Mouse (Mus musculus) kidney, embryonic 15.5 days (tissue): ENCODE results near the gene Ccdc110. TPM values are rescaled to one million over a fixed set of nuclear protein-coding genes. Genes with fewer than 3 reads are reported as not detected.

ENCODE experiments used
- ATAC-seq: fragments of 200-750 bp; cut with Nextera tagmentation; replicated peaks from 2 replicates; pipeline ENCODE4 v1.8.0; 2017; ENCODE audit warnings: moderate TSS enrichment; ENCODE audit not compliant: low FRiP score
- H3K27ac ChIP-seq: fragments of 300-500 bp; sonication (generic); 2 replicates; pipeline ENCODE4 v1.5.1; 2015; ENCODE audit warnings: mild to moderate bottlenecking, inconsistent platforms
- H3K27me3 ChIP-seq: fragments of 300-500 bp; sonication (generic); 2 replicates; pipeline ENCODE4 v1.6.1; 2015; ENCODE audit warnings: inconsistent platforms
- H3K36me3 ChIP-seq: fragments of 300-500 bp; sonication (generic); 2 replicates; pipeline ENCODE4 v1.6.1; 2015; ENCODE audit warnings: inconsistent platforms
- H3K4me1 ChIP-seq: fragments of 300-500 bp; sonication (generic); 2 replicates; pipeline ENCODE4 v1.6.1; 2015; ENCODE audit warnings: inconsistent platforms
- H3K4me2 ChIP-seq: fragments of 300-500 bp; sonication (generic); 2 replicates; pipeline ENCODE4 v1.6.1; 2015; ENCODE audit warnings: moderate library complexity, mild to moderate bottlenecking, inconsistent platforms
- H3K4me3 ChIP-seq: fragments of 300-500 bp; sonication (generic); replicated peaks from 2 replicates; pipeline ENCODE4 v1.5.1; 2015; ENCODE audit warnings: mild to moderate bottlenecking, inconsistent platforms
- H3K9ac ChIP-seq: fragments of 300-500 bp; sonication (generic); 2 replicates; pipeline ENCODE4 v1.6.1; 2015; ENCODE audit warnings: mild to moderate bottlenecking, inconsistent platforms
- H3K9me3 ChIP-seq: fragments of 300-500 bp; sonication (generic); replicated peaks from 2 replicates; pipeline ENCODE4 v1.6.1; 2016; ENCODE audit warnings: inconsistent platforms
- WGBS: fragments of 180-500 bp; shearing (Covaris S2); methylation state at CpG from one replicate; pipeline ENCODE4 v1.1.7; 2015; ENCODE audit warnings: mixed read lengths; 5-methylcytosine and 5-hydroxymethylcytosine counted together
- polyA plus RNA-seq: library from polyadenylated mRNA; unstranded; fragments of >200 nt; fragmentation: Nextera tagmentation; extraction: Ambion mirVana; gene quantifications from 2 replicates; pipeline ENCODE4 v1.2.1, GENCODE M21; 2015

Ccdc110 gene
- polyA plus RNA-seq: not detected in 2 replicates

- Histone ChIP-seq H3K36me3 (no peaks in the 10 kb centered on the region), H3K4me3 (peak within 1 kb of the TSS; percentile 31), H3K4me2 (peak within 1 kb of the TSS; percentile 55), H3K27me3 (no peaks in the 10 kb centered on the region), H3K4me1 (peaks cover 4% of the 10 kb centered on the region; the same call in 1 of the 2 replicates), H3K9me3 (peaks cover 3% of the 10 kb centered on the region; the same call in 1 of the 2 replicates), H3K27ac (no peak within 1 kb of the TSS), H3K9ac (no peak within 1 kb of the TSS)
- 3% methylated on average over 23 of the region's 23 CpGs for WGBS
- ATAC-seq: peak; percentile 88
Observed at GRCm38 (mm10) chr8:45934582-45935014, at the start of gene Ccdc110. Gene Ccdc110, plus strand, starts transcription at chr8:45934619.

GRCm38 (mm10) chr8:45885202-45885685 lies 49.2 kb upstream of the Ccdc110 start, which contains the start of gene Pdlim3:
Gene Pdlim3, plus strand, starts transcription at chr8:45885461.
- Histone ChIP-seq H3K27me3 (peaks cover 6% of the 10 kb centered on the region; the same call in 1 of the 2 replicates), H3K27ac (0 out of 2 replicates have a peak within 1 kb of the TSS, but pooled peaks have one; percentile 18), H3K4me3 (peak within 1 kb of the TSS; percentile 36), H3K4me1 (peaks cover 14% of the 10 kb centered on the region), H3K9ac (no peak within 1 kb of the TSS), H3K9me3 (no peaks in the 10 kb centered on the region), H3K36me3 (no peaks in the 10 kb centered on the region), H3K4me2 (peak within 1 kb of the TSS; percentile 63)
- peak; percentile 96 for ATAC-seq
- 1% methylated on average over 22 of the region's 22 CpGs for WGBS

- 35% methylated on average over 2 of the region's 2 CpGs for WGBS
- peak overlapping the region; percentile 36 for H3K4me3 ChIP-seq
- H3K27me3 ChIP-seq: peaks cover 6% of the 10 kb centered on the region; the same call in 1 of the 2 replicates
- peaks cover 14% of the 10 kb centered on the region for H3K4me1 ChIP-seq
- H3K9me3 ChIP-seq: no peaks in the 10 kb centered on the region
- H3K36me3 ChIP-seq: no peaks in the 10 kb centered on the region
- no peak for ATAC-seq
- H3K9ac ChIP-seq: no peak overlapping the region
- H3K27ac ChIP-seq: 0 out of 2 replicates have a peak overlapping the region, but pooled peaks have one; percentile 18
- H3K4me2 ChIP-seq: peak overlapping the region; percentile 63
Observed at GRCm38 (mm10) chr8:45885775-45886174, 48.6 kb upstream of the Ccdc110 start.

- H3K9ac ChIP-seq: no peak overlapping the region
- H3K9me3 ChIP-seq: no peaks in the 10 kb centered on the region
- no peak overlapping the region for H3K27ac ChIP-seq
- no peak overlapping the region for H3K4me3 ChIP-seq
- no peak for ATAC-seq
- H3K36me3 ChIP-seq: no peaks in the 10 kb centered on the region
- H3K4me1 ChIP-seq: peaks cover 9% of the 10 kb centered on the region; the same call in 1 of the 2 replicates
- H3K27me3 ChIP-seq: 0 out of 2 replicates have a peak, but pooled peaks cover 2% of the 10 kb centered on the region
- no peak overlapping the region for H3K4me2 ChIP-seq
- WGBS: 95% methylated on average over 7 of the region's 7 CpGs
Observed at GRCm38 (mm10) chr8:45889737-45890136, 44.7 kb upstream of the Ccdc110 start.

- 77% methylated on average over 3 of the region's 3 CpGs for WGBS
Observed at GRCm38 (mm10) chr8:45896590-45896989, 37.8 kb upstream of the Ccdc110 start.

GRCm38 (mm10) chr8:45899783-45900182 lies 34.6 kb upstream of the Ccdc110 start:
- Histone ChIP-seq H3K36me3 (no peaks in the 10 kb centered on the region), H3K27me3 (no peaks in the 10 kb centered on the region), H3K4me2 (no peak overlapping the region), H3K9ac (no peak overlapping the region), H3K4me1 (no peaks in the 10 kb centered on the region), H3K27ac (no peak overlapping the region), H3K9me3 (no peaks in the 10 kb centered on the region), H3K4me3 (no peak overlapping the region)
- WGBS: 89% methylated on average over 3 of the region's 3 CpGs
- no peak for ATAC-seq

More at GRCm38 (mm10) chr8:45896590-45896989, 37.8 kb upstream of the Ccdc110 start:
- ATAC-seq: no peak
- Histone ChIP-seq H3K4me1 (no peaks in the 10 kb centered on the region), H3K27ac (no peak overlapping the region), H3K27me3 (no peaks in the 10 kb centered on the region), H3K4me2 (no peak overlapping the region), H3K9me3 (no peaks in the 10 kb centered on the region), H3K36me3 (no peaks in the 10 kb centered on the region), H3K9ac (no peak overlapping the region), H3K4me3 (no peak overlapping the region)

GRCm38 (mm10) chr8:45901626-45902025 lies 32.8 kb upstream of the Ccdc110 start:
- ATAC-seq: no peak
- H3K4me2 ChIP-seq: no peak overlapping the region
- H3K9ac ChIP-seq: no peak overlapping the region
- no peaks in the 10 kb centered on the region for H3K36me3 ChIP-seq
- no peaks in the 10 kb centered on the region for H3K27me3 ChIP-seq
- H3K4me3 ChIP-seq: no peak overlapping the region
- no peak overlapping the region for H3K27ac ChIP-seq
- H3K4me1 ChIP-seq: no peaks in the 10 kb centered on the region
- no peaks in the 10 kb centered on the region for H3K9me3 ChIP-seq
- WGBS: 80% methylated on average over 8 of the region's 8 CpGs

GRCm38 (mm10) chr8:45903659-45904058 lies 30.8 kb upstream of the Ccdc110 start:
- H3K27me3 ChIP-seq: no peaks in the 10 kb centered on the region
- no peak overlapping the region for H3K4me2 ChIP-seq
- 44% methylated on average over 3 of the region's 3 CpGs for WGBS
- no peaks in the 10 kb centered on the region for H3K4me1 ChIP-seq
- H3K36me3 ChIP-seq: no peaks in the 10 kb centered on the region
- H3K27ac ChIP-seq: no peak overlapping the region
- no peaks in the 10 kb centered on the region for H3K9me3 ChIP-seq
- no peak overlapping the region for H3K4me3 ChIP-seq
- no peak overlapping the region for H3K9ac ChIP-seq
- ATAC-seq: no peak

GRCm38 (mm10) chr8:45905591-45906250 lies 28.7 kb upstream of the Ccdc110 start:
- H3K9me3 ChIP-seq: no peaks in the 10 kb centered on the region
- no peak overlapping the region for H3K4me2 ChIP-seq
- no peak overlapping the region for H3K4me3 ChIP-seq
- H3K27ac ChIP-seq: no peak overlapping the region
- H3K4me1 ChIP-seq: 0 out of 2 replicates have a peak, but pooled peaks cover 3% of the 10 kb centered on the region
- WGBS: 79% methylated on average over 7 of the region's 7 CpGs
- H3K9ac ChIP-seq: no peak overlapping the region
- H3K36me3 ChIP-seq: no peaks in the 10 kb centered on the region
- H3K27me3 ChIP-seq: no peaks in the 10 kb centered on the region
- no peak for ATAC-seq

- H3K4me2 ChIP-seq: no peak overlapping the region
- H3K9ac ChIP-seq: no peak overlapping the region
- H3K9me3 ChIP-seq: no peaks in the 10 kb centered on the region
- no peaks in the 10 kb centered on the region for H3K27me3 ChIP-seq
- no peak overlapping the region for H3K4me3 ChIP-seq
- no peak overlapping the region for H3K27ac ChIP-seq
- 0 out of 2 replicates have a peak, but pooled peaks cover 3% of the 10 kb centered on the region for H3K4me1 ChIP-seq
- ATAC-seq: no peak
- H3K36me3 ChIP-seq: no peaks in the 10 kb centered on the region
- WGBS: 89% methylated on average over 4 of the region's 4 CpGs
Observed at GRCm38 (mm10) chr8:45906251-45906619, 28.2 kb upstream of the Ccdc110 start.

- peak; percentile 55 for ATAC-seq
- no peak overlapping the region for H3K4me3 ChIP-seq
- H3K27me3 ChIP-seq: no peaks in the 10 kb centered on the region
- H3K9me3 ChIP-seq: no peaks in the 10 kb centered on the region
- H3K9ac ChIP-seq: no peak overlapping the region
- H3K4me1 ChIP-seq: 0 out of 2 replicates have a peak, but pooled peaks cover 13% of the 10 kb centered on the region
- H3K27ac ChIP-seq: peak overlapping the region; percentile 54; the same call in 1 of the 2 replicates
- 45% methylated on average over 11 of the region's 11 CpGs for WGBS
- peak overlapping the region; percentile 31 for H3K4me2 ChIP-seq
- H3K36me3 ChIP-seq: no peaks in the 10 kb centered on the region
Observed at GRCm38 (mm10) chr8:45913707-45914106, 20.7 kb upstream of the Ccdc110 start.

- Histone ChIP-seq H3K4me3 (no peak overlapping the region), H3K4me2 (no peak overlapping the region), H3K27ac (peak overlapping the region; percentile 74), H3K9me3 (no peaks in the 10 kb centered on the region), H3K36me3 (no peaks in the 10 kb centered on the region), H3K4me1 (0 out of 2 replicates have a peak, but pooled peaks cover 10% of the 10 kb centered on the region), H3K9ac (no peak overlapping the region), H3K27me3 (no peaks in the 10 kb centered on the region)
- no peak for ATAC-seq
- WGBS: 82% methylated on average over 3 of the region's 3 CpGs
Observed at GRCm38 (mm10) chr8:45916496-45916895, 17.9 kb upstream of the Ccdc110 start.
